Mouse (Mus musculus): ENCODE results near the gene 1700025C18Rik. TPM values are rescaled to one million over a fixed set of nuclear protein-coding genes. Genes with fewer than 3 reads are reported as not detected.

1700025C18Rik gene
- total and polyA plus RNA-seq, 2 experiments: not detected

- Histone ChIP-seq H3K4me3 (ENCODE audit: insufficient read depth, low read depth, low read length) (no peak overlapping the region), H3K79me2 (ENCODE audit: control insufficient read depth, insufficient read depth, low read length) (no peaks in the 10 kb centered on the region), H3K27ac (replicated peaks; ENCODE audit: insufficient read depth, low read depth, low read length) (no peak overlapping the region), H3K27me3 (ENCODE audit: control insufficient read depth, insufficient read depth, low read length) (peaks cover 3% of the 10 kb centered on the region; the same call in 1 of the 2 replicates), H3K9ac (ENCODE audit: low read depth, low read length) (no peak overlapping the region), H3K4me1 (ENCODE audit: control insufficient read depth, insufficient read depth, low read length) (no peaks in the 10 kb centered on the region), H3K36me3 (ENCODE audit: control insufficient read depth, insufficient read depth, low read length) (no peaks in the 10 kb centered on the region)
- DNase-seq (ENCODE audit: extremely low read depth, low read depth, low spot score): no peak
- WGBS: 26% methylated on average over 10 of the region's 10 CpGs
- TF ChIP-seq CTCF (IDR thresholded peaks at IDR 0.05; ENCODE audit: low read depth, low read length): no peak
- no peak for TF ChIP-seq POLR2A (IDR thresholded peaks at IDR 0.05; ENCODE audit: extremely low read depth, insufficient read depth, low read length)
Measured at GRCm38 (mm10) chr2:165121206-165121840, 30.8 kb upstream of the 1700025C18Rik start.

DNA sequence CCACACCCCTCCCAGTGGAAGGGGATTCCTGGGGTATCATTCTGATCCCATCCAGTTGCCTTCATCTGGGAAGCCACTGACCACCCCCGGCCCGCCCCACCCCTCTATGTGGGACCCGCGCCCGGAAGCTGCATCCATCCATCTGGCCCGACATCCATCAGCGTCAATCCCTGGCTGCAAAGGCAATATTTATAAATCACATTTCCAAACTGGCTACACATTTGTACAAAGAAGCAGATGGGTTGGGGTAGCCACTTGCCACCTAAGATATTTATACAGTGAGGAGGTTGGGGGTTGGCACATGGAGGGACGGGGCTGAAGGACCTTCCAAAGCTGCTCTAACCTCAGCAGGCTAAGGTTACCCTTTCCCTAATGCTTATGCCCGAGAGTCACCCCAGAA, 30.2 kb upstream of the 1700025C18Rik start:
- Histone ChIP-seq H3K27me3 (ENCODE audit: control insufficient read depth, insufficient read depth, low read length) (peaks cover 3% of the 10 kb centered on the region; the same call in 1 of the 2 replicates), H3K4me1 (ENCODE audit: control insufficient read depth, insufficient read depth, low read length) (no peaks in the 10 kb centered on the region), H3K27ac (replicated peaks; ENCODE audit: insufficient read depth, low read depth, low read length) (no peak overlapping the region), H3K4me3 (ENCODE audit: insufficient read depth, low read depth, low read length) (no peak overlapping the region), H3K36me3 (ENCODE audit: control insufficient read depth, insufficient read depth, low read length) (no peaks in the 10 kb centered on the region), H3K9ac (ENCODE audit: low read depth, low read length) (no peak overlapping the region), H3K79me2 (ENCODE audit: control insufficient read depth, insufficient read depth, low read length) (no peaks in the 10 kb centered on the region)
- no peak for TF ChIP-seq POLR2A (IDR thresholded peaks at IDR 0.05; ENCODE audit: extremely low read depth, insufficient read depth, low read length)
- TF ChIP-seq CTCF (IDR thresholded peaks at IDR 0.05; ENCODE audit: low read depth, low read length): no peak
- no peak for DNase-seq (ENCODE audit: extremely low read depth, low read depth, low spot score)
- WGBS: 81% methylated on average over 9 of the region's 9 CpGs

GRCm38 (mm10) chr2:165113733-165114132, 23.2 kb upstream of the 1700025C18Rik start:
- no peak for DNase-seq (ENCODE audit: extremely low read depth, low read depth, low spot score)
- Histone ChIP-seq H3K4me3 (ENCODE audit: insufficient read depth, low read depth, low read length) (no peak overlapping the region), H3K79me2 (ENCODE audit: control insufficient read depth, insufficient read depth, low read length) (no peaks in the 10 kb centered on the region), H3K27ac (replicated peaks; ENCODE audit: insufficient read depth, low read depth, low read length) (no peak overlapping the region), H3K36me3 (ENCODE audit: control insufficient read depth, insufficient read depth, low read length) (no peaks in the 10 kb centered on the region), H3K9ac (ENCODE audit: low read depth, low read length) (no peak overlapping the region), H3K4me1 (ENCODE audit: control insufficient read depth, insufficient read depth, low read length) (0 out of 2 replicates have a peak, but pooled peaks cover 2% of the 10 kb centered on the region), H3K27me3 (ENCODE audit: control insufficient read depth, insufficient read depth, low read length) (peaks cover 6% of the 10 kb centered on the region)
- no peak for TF ChIP-seq CTCF (IDR thresholded peaks at IDR 0.05; ENCODE audit: low read depth, low read length)
- no peak for TF ChIP-seq POLR2A (IDR thresholded peaks at IDR 0.05; ENCODE audit: extremely low read depth, insufficient read depth, low read length)
- 27% methylated on average over 11 of the region's 11 CpGs for WGBS

- Histone ChIP-seq H3K36me3 (ENCODE audit: control insufficient read depth, insufficient read depth, low read length) (no peaks in the 10 kb centered on the region), H3K4me1 (ENCODE audit: control insufficient read depth, insufficient read depth, low read length) (0 out of 2 replicates have a peak, but pooled peaks cover 2% of the 10 kb centered on the region), H3K27ac (replicated peaks; ENCODE audit: insufficient read depth, low read depth, low read length) (no peak overlapping the region), H3K79me2 (ENCODE audit: control insufficient read depth, insufficient read depth, low read length) (no peaks in the 10 kb centered on the region), H3K27me3 (ENCODE audit: control insufficient read depth, insufficient read depth, low read length) (peaks cover 6% of the 10 kb centered on the region), H3K4me3 (ENCODE audit: insufficient read depth, low read depth, low read length) (no peak overlapping the region), H3K9ac (ENCODE audit: low read depth, low read length) (no peak overlapping the region)
- WGBS: 2% methylated on average over 54 of the region's 54 CpGs
- peak; percentile 87 for TF ChIP-seq CTCF (IDR thresholded peaks at IDR 0.05; ENCODE audit: low read depth, low read length)
- no peak for TF ChIP-seq POLR2A (IDR thresholded peaks at IDR 0.05; ENCODE audit: extremely low read depth, insufficient read depth, low read length)
- DNase-seq (ENCODE audit: extremely low read depth, low read depth, low spot score): peak; percentile 33
Measured at GRCm38 (mm10) chr2:165112149-165112548, 21.6 kb upstream of the 1700025C18Rik start.

DNA sequence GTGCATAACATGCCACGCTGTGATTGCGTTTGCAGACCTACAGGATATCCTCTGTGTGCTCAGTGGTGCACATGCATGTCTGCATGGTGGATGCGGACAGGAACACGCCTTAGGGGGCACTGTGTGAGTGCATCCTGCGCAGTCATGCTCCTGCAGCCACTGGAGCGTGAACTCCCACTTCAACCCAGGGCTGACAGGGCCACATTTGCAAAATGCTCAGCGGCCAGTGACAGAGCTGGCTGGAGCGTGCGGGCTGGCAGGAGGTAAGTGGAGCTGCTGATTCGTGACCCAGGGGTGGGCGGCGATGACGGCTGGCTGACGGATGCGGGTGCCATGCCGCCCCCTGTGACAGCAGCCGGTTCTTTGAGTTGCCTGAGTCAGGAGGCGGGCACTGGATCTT, 16.0 kb upstream of the 1700025C18Rik start:
- Histone ChIP-seq H3K4me1 (ENCODE audit: control insufficient read depth, insufficient read depth, low read length) (no peaks in the 10 kb centered on the region), H3K36me3 (ENCODE audit: control insufficient read depth, insufficient read depth, low read length) (no peaks in the 10 kb centered on the region), H3K9ac (ENCODE audit: low read depth, low read length) (no peak overlapping the region), H3K79me2 (ENCODE audit: control insufficient read depth, insufficient read depth, low read length) (no peaks in the 10 kb centered on the region), H3K27me3 (ENCODE audit: control insufficient read depth, insufficient read depth, low read length) (peaks cover 6% of the 10 kb centered on the region), H3K27ac (replicated peaks; ENCODE audit: insufficient read depth, low read depth, low read length) (no peak overlapping the region), H3K4me3 (ENCODE audit: insufficient read depth, low read depth, low read length) (no peak overlapping the region)
- TF ChIP-seq CTCF (IDR thresholded peaks at IDR 0.05; ENCODE audit: low read depth, low read length) (no peak), POLR2A (IDR thresholded peaks at IDR 0.05; ENCODE audit: extremely low read depth, insufficient read depth, low read length) (no peak)
- 27% methylated on average over 18 of the region's 18 CpGs for WGBS
- DNase-seq (ENCODE audit: extremely low read depth, low read depth, low spot score): no peak

DNA sequence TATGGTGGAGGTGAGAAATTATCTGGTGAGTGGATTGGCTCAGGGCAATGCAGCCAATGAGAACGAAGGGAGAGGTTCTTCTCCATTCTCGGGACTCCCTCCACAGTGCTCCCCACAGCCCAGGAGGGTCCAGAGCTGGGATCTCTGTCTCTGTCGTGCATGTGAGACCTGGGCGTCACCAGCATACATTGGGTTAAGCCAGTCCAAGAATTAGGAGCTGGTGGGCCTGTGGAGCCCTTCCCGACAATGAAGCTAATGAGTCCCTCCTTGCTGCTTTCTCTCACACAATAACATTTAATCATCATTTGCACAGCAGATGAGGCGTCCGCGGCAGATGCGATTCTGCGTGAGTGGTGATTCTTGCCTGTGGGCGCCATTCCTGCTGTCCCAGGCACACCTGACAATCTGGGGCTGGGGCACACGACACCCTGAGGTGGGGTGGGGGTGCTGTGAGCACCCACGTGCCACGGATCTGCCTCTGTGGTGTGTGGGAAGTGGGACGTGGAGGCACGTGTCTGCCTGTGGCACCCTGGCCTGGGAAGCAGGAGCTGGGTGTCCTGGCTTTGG, 15.0 kb upstream of the 1700025C18Rik start:
- no peaks in the 10 kb centered on the region for H3K4me1 ChIP-seq (ENCODE audit: control insufficient read depth, insufficient read depth, low read length)
- TF ChIP-seq POLR2A (IDR thresholded peaks at IDR 0.05; ENCODE audit: extremely low read depth, insufficient read depth, low read length) (no peak), CTCF (IDR thresholded peaks at IDR 0.05; ENCODE audit: low read depth, low read length) (no peak)
- no peak for DNase-seq (ENCODE audit: extremely low read depth, low read depth, low spot score)
- no peaks in the 10 kb centered on the region for H3K79me2 ChIP-seq (ENCODE audit: control insufficient read depth, insufficient read depth, low read length)
- H3K4me3 ChIP-seq (ENCODE audit: insufficient read depth, low read depth, low read length): no peak overlapping the region
- H3K27me3 ChIP-seq (ENCODE audit: control insufficient read depth, insufficient read depth, low read length): peaks cover 4% of the 10 kb centered on the region; the same call in 1 of the 2 replicates
- no peak overlapping the region for H3K9ac ChIP-seq (ENCODE audit: low read depth, low read length)
- no peaks in the 10 kb centered on the region for H3K36me3 ChIP-seq (ENCODE audit: control insufficient read depth, insufficient read depth, low read length)
- 67% methylated on average over 16 of the region's 16 CpGs for WGBS
- H3K27ac ChIP-seq (replicated peaks; ENCODE audit: insufficient read depth, low read depth, low read length): no peak overlapping the region

Measured in liver, adult 2 months (tissue).